Mouse (Mus musculus): Measurements from ENCODE around the gene Ppcdc. TPM values are rescaled to one million over a fixed set of nuclear protein-coding genes. Genes with fewer than 3 reads are reported as not detected.

Gene Ppcdc
- polyA plus RNA-seq, 1 experiment from 2014 or later = 22.4 TPM

DNA sequence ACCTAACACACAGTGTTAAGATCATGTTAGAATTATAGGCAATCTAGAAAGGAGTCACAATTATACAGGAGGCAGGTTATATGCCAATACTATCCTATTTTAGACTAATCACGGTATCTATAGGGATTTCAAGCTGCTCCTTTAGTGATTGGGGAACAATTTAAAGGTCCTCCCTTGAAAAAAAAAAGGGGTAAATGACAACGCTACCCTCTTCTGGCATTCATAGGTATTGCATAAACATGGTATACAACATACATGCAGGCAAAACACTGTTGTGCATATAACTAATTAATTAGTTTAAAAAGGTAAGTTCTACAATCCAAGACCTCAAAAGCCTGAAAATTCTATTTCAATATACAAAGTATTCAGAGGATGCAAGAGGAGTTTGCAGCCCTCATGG, 88.6 kb downstream of the Ppcdc start:
- Histone ChIP-seq H3K4me3 (replicated peaks) (no peak overlapping the region), H3K36me3 (no peaks in the 10 kb centered on the region), H3K4me1 (replicated peaks) (no peaks in the 10 kb centered on the region), H3K27me3 (no peaks in the 10 kb centered on the region), H3K9ac (replicated peaks) (no peak overlapping the region), H3K4me2 (no peak overlapping the region), H3K9me3 (no peaks in the 10 kb centered on the region), H3K27ac (no peak overlapping the region)
- ATAC-seq (ENCODE audit: insufficient number of reproducible peaks, insufficient read depth, low FRiP score, low TSS enrichment, low read depth) = no peak
- WGBS = 61% methylated on average over 2 of the region's 2 CpGs

DNA sequence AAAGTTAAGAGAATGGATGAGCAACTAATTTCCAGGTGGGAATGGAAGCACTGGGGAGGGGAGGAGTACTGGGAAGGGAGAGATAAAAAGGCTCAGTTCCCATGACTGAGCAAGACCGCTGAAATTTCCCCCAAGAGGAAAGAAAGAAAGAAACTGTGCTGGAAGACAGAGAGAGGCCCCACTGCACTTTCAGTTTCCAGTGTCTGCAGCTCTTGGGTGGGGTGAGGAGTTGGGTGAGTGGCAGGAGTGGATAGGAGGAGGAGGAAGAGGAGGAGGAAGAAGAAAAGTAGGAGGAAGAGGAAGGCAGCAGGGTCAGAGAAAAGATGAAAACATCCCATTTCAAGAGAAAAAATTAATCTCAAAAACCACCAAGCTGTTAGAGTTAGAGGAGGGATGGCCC, 94.0 kb downstream of the Ppcdc start:
- no peak overlapping the region for H3K27ac ChIP-seq
- no peak for ATAC-seq (ENCODE audit: insufficient number of reproducible peaks, insufficient read depth, low FRiP score, low TSS enrichment, low read depth)
- H3K4me2 ChIP-seq = no peak overlapping the region
- H3K9me3 ChIP-seq = no peaks in the 10 kb centered on the region
- H3K36me3 ChIP-seq = no peaks in the 10 kb centered on the region
- 83% methylated on average over 1 of the region's 1 CpGs for WGBS
- H3K4me3 ChIP-seq (replicated peaks) = no peak overlapping the region
- no peaks in the 10 kb centered on the region for H3K4me1 ChIP-seq (replicated peaks)
- no peaks in the 10 kb centered on the region for H3K27me3 ChIP-seq
- H3K9ac ChIP-seq (replicated peaks) = no peak overlapping the region

DNA sequence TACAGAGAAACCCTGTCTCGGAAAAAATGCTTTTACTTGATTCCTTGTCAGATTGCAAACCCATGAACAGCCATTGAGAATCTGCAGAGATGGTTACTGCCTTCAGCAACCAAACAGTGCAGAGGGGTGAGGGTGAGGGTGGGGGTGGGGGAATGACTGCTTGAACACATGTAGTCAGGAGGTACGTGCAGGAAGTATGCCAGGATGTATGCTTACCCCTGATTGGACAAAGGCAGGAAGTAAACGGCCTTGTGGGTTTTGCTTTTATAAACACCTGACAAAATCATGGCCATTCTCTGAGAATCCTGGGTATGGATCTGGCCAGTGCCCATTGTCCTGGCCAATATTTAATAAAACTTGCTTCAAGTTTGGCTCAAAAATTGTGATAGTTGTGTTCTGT, 96.2 kb downstream of the Ppcdc start:
- Histone ChIP-seq H3K9me3 (no peaks in the 10 kb centered on the region), H3K9ac (replicated peaks) (no peak overlapping the region)
- 83% methylated on average over 3 of the region's 3 CpGs for WGBS

DNA sequence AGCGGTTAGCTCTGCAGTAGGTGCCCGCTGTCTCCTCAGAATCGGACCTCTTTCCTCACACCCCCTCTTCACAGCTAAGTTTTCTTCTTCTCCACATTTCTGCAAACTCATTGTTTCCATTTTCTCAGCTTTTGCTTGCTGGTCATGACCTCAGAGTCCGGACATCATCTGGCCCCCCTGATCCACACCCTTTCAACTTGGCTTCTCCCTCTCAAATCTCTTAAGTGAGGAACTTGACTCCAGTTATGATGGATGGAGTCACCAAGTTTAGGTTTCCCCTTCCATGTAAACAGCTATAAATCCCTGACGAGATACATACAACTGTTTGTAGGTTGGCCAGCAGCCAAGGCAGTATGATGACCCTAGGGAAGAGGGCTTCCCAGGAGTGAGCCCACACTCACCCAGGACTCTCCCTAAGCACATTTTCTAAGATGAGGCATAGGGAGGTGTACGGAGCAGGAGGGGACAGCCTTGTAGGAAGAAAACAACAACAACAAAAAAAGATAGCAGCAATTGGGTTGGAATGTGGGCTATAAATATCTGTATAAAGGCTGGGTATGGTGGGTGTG, 96.9 kb downstream of the Ppcdc start:
- no peak overlapping the region for H3K4me3 ChIP-seq (replicated peaks)
- ATAC-seq (ENCODE audit: insufficient number of reproducible peaks, insufficient read depth, low FRiP score, low TSS enrichment, low read depth) = no peak
- WGBS = 76% methylated on average over 6 of the region's 6 CpGs

More for the DNA sequence above, 96.2 kb downstream of the Ppcdc start:
- no peaks in the 10 kb centered on the region for H3K36me3 ChIP-seq
- no peak for ATAC-seq (ENCODE audit: insufficient number of reproducible peaks, insufficient read depth, low FRiP score, low TSS enrichment, low read depth)
- no peak overlapping the region for H3K4me2 ChIP-seq
- H3K4me3 ChIP-seq (replicated peaks) = no peak overlapping the region
- H3K4me1 ChIP-seq (replicated peaks) = no peaks in the 10 kb centered on the region
- H3K27me3 ChIP-seq = no peaks in the 10 kb centered on the region
- H3K27ac ChIP-seq = no peak overlapping the region

DNA sequence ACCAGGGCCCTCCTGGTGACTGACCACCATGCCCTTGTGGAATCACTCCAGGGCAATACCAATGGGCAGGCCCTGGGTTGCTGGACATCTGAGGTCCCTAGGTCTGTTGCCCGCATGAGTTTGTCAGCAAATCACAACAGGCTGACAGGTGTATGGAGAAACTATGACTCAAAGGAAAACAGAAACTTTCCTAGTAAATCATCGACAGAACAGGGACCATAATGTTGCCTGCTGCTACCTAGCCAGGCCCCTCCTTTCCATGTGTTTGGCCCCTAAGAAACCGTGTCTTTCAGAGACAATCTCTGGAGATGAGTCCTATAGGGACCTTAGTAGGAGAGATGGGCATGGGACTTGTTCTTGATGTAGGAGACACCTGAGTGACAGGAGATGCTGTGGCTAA, 97.7 kb downstream of the Ppcdc start:
- Histone ChIP-seq H3K27me3 (no peaks in the 10 kb centered on the region), H3K4me1 (replicated peaks) (no peaks in the 10 kb centered on the region), H3K4me3 (replicated peaks) (no peak overlapping the region), H3K4me2 (no peak overlapping the region), H3K9ac (replicated peaks) (no peak overlapping the region), H3K27ac (no peak overlapping the region), H3K36me3 (no peaks in the 10 kb centered on the region), H3K9me3 (no peaks in the 10 kb centered on the region)
- no peak for ATAC-seq (ENCODE audit: insufficient number of reproducible peaks, insufficient read depth, low FRiP score, low TSS enrichment, low read depth)
- 81% methylated on average over 3 of the region's 3 CpGs for WGBS

More for the DNA sequence above, 96.9 kb downstream of the Ppcdc start:
- Histone ChIP-seq H3K27me3 (no peaks in the 10 kb centered on the region), H3K36me3 (no peaks in the 10 kb centered on the region), H3K27ac (no peak overlapping the region), H3K4me2 (no peak overlapping the region), H3K9me3 (no peaks in the 10 kb centered on the region), H3K9ac (replicated peaks) (no peak overlapping the region), H3K4me1 (replicated peaks) (no peaks in the 10 kb centered on the region)

DNA sequence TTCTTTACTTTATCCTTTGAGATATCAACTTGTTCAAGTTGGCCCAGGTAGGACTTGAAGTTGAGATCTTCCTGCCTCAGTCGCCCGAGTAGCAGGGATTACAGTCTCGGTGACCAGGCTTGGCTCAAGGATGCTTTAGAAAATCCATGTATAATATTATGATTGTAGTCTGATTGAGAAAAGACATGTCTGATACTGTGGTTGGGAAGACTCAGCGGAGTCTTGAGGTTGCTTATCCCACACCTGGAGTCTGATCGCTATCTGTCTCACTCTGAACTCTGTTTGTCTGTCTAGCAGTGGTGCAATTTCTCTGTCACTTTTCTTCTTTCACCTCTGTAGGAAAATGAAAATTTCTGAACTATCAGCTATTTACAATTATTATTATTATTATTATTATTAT, 99.6 kb downstream of the Ppcdc start:
- no peak overlapping the region for H3K4me2 ChIP-seq
- H3K9ac ChIP-seq (replicated peaks) = no peak overlapping the region
- no peaks in the 10 kb centered on the region for H3K27me3 ChIP-seq
- no peaks in the 10 kb centered on the region for H3K4me1 ChIP-seq (replicated peaks)
- ATAC-seq (ENCODE audit: insufficient number of reproducible peaks, insufficient read depth, low FRiP score, low TSS enrichment, low read depth) = no peak
- no peak overlapping the region for H3K27ac ChIP-seq
- peaks cover 11% of the 10 kb centered on the region; the same call in 1 of the 2 replicates for H3K9me3 ChIP-seq
- 97% methylated on average over 5 of the region's 5 CpGs for WGBS
- H3K36me3 ChIP-seq = no peaks in the 10 kb centered on the region
- H3K4me3 ChIP-seq (replicated peaks) = no peak overlapping the region

DNA sequence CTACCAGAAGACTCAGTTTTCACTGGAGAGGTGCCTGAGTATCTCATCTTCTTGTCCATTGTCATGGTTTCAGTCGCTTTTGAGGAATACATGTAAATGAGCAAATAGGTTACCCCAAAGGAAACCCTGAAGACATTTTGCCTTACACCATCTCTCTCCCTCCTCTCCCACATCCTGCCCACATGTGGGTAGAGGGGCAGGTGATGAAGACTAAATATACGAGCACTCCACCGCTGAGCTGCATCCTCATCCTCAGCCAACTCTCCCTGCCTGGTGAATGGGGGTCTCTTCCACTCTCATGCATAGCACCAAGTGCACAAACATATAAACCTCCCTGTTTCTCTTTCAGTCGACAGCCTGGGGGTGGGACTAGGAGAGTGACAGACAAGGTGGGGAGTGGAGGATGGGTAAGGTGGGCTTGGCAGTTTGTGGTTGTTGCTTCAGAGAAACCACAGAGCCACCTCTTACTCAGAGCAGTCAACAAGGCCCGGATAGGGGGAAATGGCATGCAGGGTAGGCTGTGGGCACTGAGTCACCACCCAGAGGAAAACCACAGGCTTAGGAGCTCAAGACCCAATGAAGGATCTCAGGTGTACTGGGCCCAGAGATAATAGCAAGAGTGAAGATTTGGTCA, 100.2 kb downstream of the Ppcdc start:
- no peak overlapping the region for H3K9ac ChIP-seq (replicated peaks)
- H3K27me3 ChIP-seq = no peaks in the 10 kb centered on the region
- WGBS = 82% methylated on average over 5 of the region's 5 CpGs
- H3K27ac ChIP-seq = no peak overlapping the region
- no peak overlapping the region for H3K4me3 ChIP-seq (replicated peaks)
- no peaks in the 10 kb centered on the region for H3K36me3 ChIP-seq
- no peaks in the 10 kb centered on the region for H3K4me1 ChIP-seq (replicated peaks)
- no peak for ATAC-seq (ENCODE audit: insufficient number of reproducible peaks, insufficient read depth, low FRiP score, low TSS enrichment, low read depth)
- H3K9me3 ChIP-seq = peaks cover 11% of the 10 kb centered on the region; the same call in 1 of the 2 replicates
- H3K4me2 ChIP-seq = no peak overlapping the region

DNA sequence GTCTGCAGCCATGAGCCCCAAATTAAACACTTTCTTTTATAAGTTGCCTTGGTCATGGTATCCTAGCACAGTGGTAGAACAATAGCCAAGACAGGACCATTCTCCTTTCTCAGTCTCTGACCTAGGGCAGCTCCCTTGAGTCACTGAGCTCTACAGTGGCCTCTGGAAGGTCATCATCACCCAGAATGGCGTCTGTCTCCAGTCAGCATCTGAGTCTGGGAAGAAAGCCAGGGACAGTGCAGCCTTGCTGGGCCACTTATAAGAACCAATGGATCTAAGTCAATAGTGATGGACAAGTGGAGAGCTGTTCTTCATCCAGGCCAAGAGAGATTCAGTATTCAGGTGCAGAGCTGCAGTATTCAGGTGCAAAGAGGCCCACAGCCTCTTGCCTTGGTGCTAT, 101.2 kb downstream of the Ppcdc start:
- Histone ChIP-seq H3K27ac (no peak overlapping the region), H3K4me2 (no peak overlapping the region), H3K9ac (replicated peaks) (no peak overlapping the region), H3K36me3 (no peaks in the 10 kb centered on the region), H3K4me3 (replicated peaks) (no peak overlapping the region), H3K4me1 (replicated peaks) (no peaks in the 10 kb centered on the region), H3K27me3 (no peaks in the 10 kb centered on the region), H3K9me3 (peaks cover 11% of the 10 kb centered on the region; the same call in 1 of the 2 replicates)
- no peak for ATAC-seq (ENCODE audit: insufficient number of reproducible peaks, insufficient read depth, low FRiP score, low TSS enrichment, low read depth)
- WGBS = 74% methylated on average over 1 of the region's 1 CpGs

Other genes with a start within 250 kb of the Ppcdc start
- gene Trcg1, start 203.6 kb downstream of the Ppcdc start, polyA plus RNA-seq (2016; fragmentation: Nextera tagmentation; extraction: Ambion mirVana) = not detected in 2 replicates
- gene 1700017B05Rik, start 177.5 kb downstream of the Ppcdc start, polyA plus RNA-seq (2016; fragmentation: Nextera tagmentation; extraction: Ambion mirVana) = 15.3 and 16.3 TPM in 2 replicates
- 10.6 and 10.7 TPM in 2 replicates for gene Scamp5, start 27.9 kb upstream of the Ppcdc start, polyA plus RNA-seq (2016; fragmentation: Nextera tagmentation; extraction: Ambion mirVana)
- gene Rpp25, start 63.9 kb upstream of the Ppcdc start, polyA plus RNA-seq (2016; fragmentation: Nextera tagmentation; extraction: Ambion mirVana) = 0.76 and 1.3 TPM in 2 replicates
- 564 and 604 TPM in 2 replicates for gene Cox5a, start 81.2 kb upstream of the Ppcdc start, polyA plus RNA-seq (2016; fragmentation: Nextera tagmentation; extraction: Ambion mirVana)
- 20.6 and 20.8 TPM in 2 replicates for gene Fam219b, start 97.4 kb upstream of the Ppcdc start, polyA plus RNA-seq (2016; fragmentation: Nextera tagmentation; extraction: Ambion mirVana)
- 56.8 and 58.0 TPM in 2 replicates for gene Mpi, start 112.6 kb upstream of the Ppcdc start, polyA plus RNA-seq (2016; fragmentation: Nextera tagmentation; extraction: Ambion mirVana)
- gene Scamp2, start 120.8 kb upstream of the Ppcdc start, polyA plus RNA-seq (2016; fragmentation: Nextera tagmentation; extraction: Ambion mirVana) = 49.5 and 51.9 TPM in 2 replicates
- 17.5 and 19.4 TPM in 2 replicates for gene Ulk3, start 149.3 kb upstream of the Ppcdc start, polyA plus RNA-seq (2016; fragmentation: Nextera tagmentation; extraction: Ambion mirVana)
- not detected in 2 replicates for gene Cplx3, start 166.2 kb upstream of the Ppcdc start, polyA plus RNA-seq (2016; fragmentation: Nextera tagmentation; extraction: Ambion mirVana)
- 0.14 TPM in 1 of 2 replicates, not detected in the other for gene Lman1l, start 180.7 kb upstream of the Ppcdc start, polyA plus RNA-seq (2016; fragmentation: Nextera tagmentation; extraction: Ambion mirVana)
- 33.9 and 36.0 TPM in 2 replicates for gene Csk, start 213.5 kb upstream of the Ppcdc start, polyA plus RNA-seq (2016; fragmentation: Nextera tagmentation; extraction: Ambion mirVana)
- not detected in 2 replicates for gene Cyp1a2, start 243.6 kb upstream of the Ppcdc start, polyA plus RNA-seq (2016; fragmentation: Nextera tagmentation; extraction: Ambion mirVana)
- not detected in 2 replicates for gene Cyp1a1, start 247.8 kb upstream of the Ppcdc start, polyA plus RNA-seq (2016; fragmentation: Nextera tagmentation; extraction: Ambion mirVana)

All from limb, embryonic 12.5 days (tissue).